Mouse (Mus musculus) testis, postnatal 10 days (tissue): ENCODE data around the gene Cd2.

ENCODE experiments used
- DNase-seq: peaks from one replicate; pipeline ENCODE4 v3.0.0; 2021; ENCODE audit warnings: low spot score

Cd2 gene

DNA sequence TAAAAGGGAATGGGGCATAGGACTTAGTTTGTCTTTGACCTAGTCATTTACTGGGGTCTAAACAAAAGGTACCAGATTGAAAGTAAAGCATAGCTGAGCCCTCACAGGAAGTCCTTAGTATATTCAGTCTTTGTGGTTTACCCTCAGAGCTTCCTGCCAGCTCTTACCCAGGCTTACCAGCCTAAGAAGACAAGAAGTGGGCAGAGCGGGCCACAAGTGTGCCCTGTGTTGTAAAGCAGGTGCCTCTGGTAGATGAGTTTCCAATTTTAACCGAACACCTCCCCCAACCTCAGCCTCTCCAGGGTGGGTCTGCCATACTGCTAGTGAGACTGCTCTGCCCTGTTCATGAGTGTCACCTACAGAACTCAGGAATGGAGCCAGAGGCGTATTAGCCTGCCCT, 12.9 kb downstream of the Cd2 start:
- DNase-seq = no peak

GRCm38 (mm10) chr3:101274041-101274770, 13.5 kb downstream of the Cd2 start:
- no peak for DNase-seq

GRCm38 (mm10) chr3:101272166-101272565, 15.6 kb downstream of the Cd2 start:
- DNase-seq = no peak

- no peak for DNase-seq
Measured at GRCm38 (mm10) chr3:101270833-101271232, 16.9 kb downstream of the Cd2 start.

- no peak for DNase-seq
Measured at GRCm38 (mm10) chr3:101268361-101268760, 19.4 kb downstream of the Cd2 start.

- no peak for DNase-seq
Measured at GRCm38 (mm10) chr3:101265561-101266091, 22.1 kb downstream of the Cd2 start.

GRCm38 (mm10) chr3:101258976-101259375, 28.8 kb downstream of the Cd2 start:
- no peak for DNase-seq

- no peak for DNase-seq
Measured at GRCm38 (mm10) chr3:101256090-101256489, 31.6 kb downstream of the Cd2 start.

DNA sequence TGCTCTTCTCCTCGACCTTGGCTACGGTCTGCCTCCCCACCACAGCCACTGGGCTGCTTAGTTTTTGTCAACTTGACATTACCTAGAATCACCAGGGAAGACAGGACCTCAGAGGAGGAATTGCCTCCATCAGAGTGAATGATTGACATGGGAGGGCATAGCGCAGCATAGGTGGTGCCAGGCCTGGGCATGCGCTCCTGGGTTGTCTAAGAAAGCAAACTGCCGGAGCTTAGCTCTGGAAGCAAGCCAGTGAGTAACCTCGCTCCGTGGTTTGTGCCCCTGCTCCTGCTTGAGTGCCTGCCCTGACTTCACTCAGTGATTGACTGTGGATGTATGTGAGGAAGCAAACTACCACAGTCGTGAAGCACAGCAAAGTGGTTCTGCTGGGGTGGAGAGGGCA, 35.6 kb downstream of the Cd2 start:
- no peak for DNase-seq

DNA sequence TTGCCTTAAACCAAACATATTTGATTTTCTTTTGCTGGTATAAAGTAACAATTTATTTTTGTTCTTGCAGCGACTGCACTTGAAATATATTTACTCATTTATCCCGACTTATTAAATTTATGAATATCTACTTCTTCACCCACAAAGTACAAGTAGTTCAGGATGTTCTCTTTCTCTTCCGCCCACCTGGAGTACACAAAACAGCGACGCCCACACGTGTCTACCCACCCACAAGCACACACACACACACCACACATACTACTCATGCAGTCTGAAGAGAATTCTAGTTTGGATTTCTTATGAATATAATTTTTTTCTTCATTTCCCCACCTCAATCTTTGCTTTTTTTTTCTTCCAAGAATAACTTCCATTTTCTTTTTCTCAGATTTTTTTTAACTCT, 37.9 kb downstream of the Cd2 start:
- no peak for DNase-seq

DNA sequence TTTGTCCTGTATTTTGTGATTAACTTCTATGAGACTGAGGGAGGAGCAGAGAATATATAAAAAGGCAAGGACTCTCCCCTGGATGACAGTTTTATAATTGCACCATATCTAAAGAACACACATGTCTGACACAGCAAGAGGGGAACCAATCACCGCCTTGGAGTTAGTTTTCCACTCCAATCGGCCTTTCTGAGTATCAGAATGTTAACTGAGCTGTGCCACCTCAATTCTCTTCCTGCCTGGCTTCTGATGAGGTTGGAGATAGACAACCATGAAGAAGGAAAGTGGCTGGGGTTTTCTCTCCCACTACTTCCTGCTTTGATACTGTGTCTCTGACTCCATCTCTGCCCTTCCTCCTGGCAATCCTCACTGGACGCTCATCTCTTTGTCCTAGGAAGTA, 42.5 kb downstream of the Cd2 start:
- DNase-seq = no peak

DNA sequence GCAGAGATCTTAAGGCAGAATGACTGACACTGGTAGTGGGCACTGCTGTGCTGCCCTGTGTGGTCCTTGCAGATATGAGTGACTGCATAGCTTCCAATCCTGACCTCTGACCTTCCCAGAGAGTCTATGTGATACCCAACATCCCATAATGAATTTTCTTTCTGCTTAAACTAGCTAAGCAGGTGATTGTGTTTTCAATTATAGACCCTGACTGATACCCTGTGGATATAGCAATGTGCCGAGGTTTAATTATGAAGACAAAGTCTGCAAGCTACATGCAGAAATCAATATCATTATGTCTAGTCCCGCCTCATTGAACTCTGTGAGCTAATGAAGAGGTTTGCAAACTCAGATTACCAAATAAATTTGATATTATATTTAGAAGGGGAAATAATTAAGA, 44.7 kb downstream of the Cd2 start:
- DNase-seq = no peak

- no peak for DNase-seq
Measured at GRCm38 (mm10) chr3:101241866-101242265, 45.9 kb downstream of the Cd2 start.

GRCm38 (mm10) chr3:101240859-101241258, 46.9 kb downstream of the Cd2 start:
- no peak for DNase-seq

- no peak for DNase-seq
Measured at GRCm38 (mm10) chr3:101239236-101239635, 48.5 kb downstream of the Cd2 start.

GRCm38 (mm10) chr3:101238695-101239094, 49.0 kb downstream of the Cd2 start:
- no peak for DNase-seq

DNA sequence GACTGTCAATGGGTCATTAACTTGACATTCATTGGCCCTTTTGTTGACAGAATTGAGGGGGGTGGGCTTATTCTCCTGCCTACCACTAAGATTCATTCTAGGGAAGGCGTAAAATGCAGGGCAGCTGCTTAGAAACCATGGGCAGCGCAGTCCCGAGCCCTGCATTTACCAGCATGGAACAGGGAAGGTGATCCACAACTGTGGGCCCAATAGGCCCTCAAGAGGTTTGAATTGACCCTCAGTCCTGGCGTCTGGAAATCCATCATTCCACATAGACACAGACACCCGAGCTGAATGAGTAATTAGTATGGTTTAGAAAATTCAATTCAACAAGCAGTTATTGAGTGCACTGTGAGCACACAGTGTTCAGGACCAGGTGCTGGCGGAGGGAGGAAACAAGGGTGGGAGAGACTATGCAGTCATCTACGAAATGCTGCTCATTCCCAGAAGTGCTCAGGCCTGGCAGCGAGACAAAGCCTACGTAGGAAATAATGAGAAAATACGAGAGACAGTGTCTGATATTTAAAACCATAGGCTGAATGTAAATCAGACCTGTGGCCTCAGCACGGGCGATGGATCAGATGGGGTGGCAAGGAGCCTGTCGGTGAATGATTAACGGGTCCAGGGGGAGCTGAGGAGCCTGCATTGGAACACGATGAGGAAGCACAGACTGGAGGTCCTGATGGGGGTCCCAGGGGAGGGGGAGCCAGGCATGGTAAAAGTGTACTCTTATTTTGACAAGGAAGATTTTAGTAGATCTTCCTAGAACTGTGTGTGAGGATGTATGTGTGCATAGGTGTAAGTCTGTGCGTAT, 50.5 kb downstream of the Cd2 start:
- no peak for DNase-seq

DNA sequence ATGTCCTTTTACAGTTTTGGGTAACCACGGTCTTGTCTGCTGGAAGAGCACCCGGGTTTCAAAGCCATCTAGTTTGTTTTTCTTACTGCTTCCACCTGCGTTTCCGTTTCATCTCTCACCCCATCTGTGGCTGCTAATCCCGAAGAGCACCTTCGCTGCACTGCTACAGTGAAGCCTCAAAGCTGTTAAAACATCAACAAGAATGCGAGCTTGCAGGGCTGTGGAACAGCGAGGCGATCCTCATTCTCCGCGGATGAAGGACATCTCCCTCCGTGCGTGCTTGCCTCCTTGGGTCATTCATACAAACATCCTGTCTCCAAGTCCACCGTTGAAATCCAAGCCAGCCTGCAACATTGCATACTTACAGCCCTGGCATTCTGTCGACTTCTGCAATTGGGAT, 51.5 kb downstream of the Cd2 start:
- DNase-seq = no peak

GRCm38 (mm10) chr3:101235321-101235720, 52.4 kb downstream of the Cd2 start:
- no peak for DNase-seq

DNA sequence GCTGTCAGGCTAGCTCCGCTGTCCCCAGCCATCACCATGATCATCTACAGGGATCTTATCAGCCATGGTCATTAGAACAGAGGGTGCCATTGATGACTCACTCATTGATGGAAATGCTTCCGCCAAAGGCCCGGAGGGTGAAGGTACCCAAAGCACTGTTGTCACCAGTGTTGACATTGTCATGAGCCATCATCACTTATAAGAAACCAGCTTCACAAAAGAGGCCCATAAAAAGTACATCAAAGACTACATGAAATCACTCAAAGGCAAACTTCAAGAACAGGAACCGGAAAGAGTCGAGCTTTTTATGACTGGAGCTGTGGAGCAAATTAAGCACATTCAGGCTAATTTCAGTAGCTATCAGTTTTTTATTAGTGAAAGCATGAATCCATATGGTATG, 54.3 kb downstream of the Cd2 start:
- no peak for DNase-seq

DNA sequence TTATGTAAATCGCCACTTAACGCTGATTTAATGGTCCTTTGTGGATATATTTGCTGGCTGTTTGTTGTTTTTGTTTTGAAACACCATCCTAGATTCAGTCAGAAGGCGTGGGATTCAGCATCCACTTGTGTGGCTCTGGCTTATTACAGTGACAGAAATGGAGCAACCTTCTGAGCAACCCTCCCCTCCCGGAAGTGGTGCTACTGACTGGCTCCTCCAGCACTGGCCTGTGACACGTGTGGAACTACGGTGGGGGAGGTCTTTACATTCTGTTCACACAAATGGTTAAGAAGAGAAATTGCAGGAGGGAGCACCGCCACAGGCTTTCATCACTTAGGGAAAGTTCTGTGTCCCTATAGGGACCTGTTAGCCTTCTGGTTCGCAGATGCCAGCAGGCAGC, 55.2 kb downstream of the Cd2 start:
- no peak for DNase-seq

DNA sequence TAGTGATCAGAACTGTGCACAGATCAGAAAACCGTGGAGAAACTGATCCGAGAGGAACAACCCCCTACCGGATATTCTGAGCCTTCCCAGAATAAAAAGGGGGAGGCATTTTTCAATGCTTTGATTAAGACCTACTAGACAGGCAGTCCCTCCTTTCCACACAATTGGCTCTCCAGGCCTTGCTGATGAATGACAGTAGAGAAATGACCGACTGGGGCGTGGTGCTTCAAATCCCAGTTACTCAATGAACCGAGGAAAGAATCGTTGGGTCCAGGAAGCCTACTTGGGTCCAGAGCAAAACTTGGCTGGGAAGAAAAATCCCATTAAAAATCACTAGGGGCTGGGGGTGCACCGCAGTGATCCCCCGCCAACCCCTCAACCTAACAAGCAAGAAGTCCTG, 57.5 kb downstream of the Cd2 start:
- DNase-seq = no peak

DNA sequence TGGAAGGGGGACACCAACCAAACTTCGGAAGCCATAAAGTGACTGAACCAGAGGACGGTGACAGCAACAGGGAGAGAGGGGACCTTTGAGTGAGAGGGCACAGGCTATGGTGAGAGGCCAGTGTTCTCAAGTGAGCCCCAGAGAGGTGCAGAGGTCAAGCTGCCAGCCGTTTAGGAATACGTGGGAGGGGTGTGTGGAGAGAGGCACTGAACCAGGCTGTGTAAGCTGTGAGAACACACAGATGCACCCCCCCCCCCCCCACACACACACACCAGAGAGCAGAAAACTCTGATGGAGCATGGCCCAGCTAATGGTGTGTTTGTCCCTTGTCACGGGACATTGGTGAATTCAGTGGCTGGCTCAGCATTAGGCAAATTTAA, 58.2 kb downstream of the Cd2 start:
- no peak for DNase-seq
